Mouse (Mus musculus): ENCODE measurements at regions not wholly inside any gene's neighbourhood (a gene's known extent, or its start where the extent isn't known, plus 50 kb on each side); places are given as distances from the start of the nearest gene placed in this dataset.

DNA sequence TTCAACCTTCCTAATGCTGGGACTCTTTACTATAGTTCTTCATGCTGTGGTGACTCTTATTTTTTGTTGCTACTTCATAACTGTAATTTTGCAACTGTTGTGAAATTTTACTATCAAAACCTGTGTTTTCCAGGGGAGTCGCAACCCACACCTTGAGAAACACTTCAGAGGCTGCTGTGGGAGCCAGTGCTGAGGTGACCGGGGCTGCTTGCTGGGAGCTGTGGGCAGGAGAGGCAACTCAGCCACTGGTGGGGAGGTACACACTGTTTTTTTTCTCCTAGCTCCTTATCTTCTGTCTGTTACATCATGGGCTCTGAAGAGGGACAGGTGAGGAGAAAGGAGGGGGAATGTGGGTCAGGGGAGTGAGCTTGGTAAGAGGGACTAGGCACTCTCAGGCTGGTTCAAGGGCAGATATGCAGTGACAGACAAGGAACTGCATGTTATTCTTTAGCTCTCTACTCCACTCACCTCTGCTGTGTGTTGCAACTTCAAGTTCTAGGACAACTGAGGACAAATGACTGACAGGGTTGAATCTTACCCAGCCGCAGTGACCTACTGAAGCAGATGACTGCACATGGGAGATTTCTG, 62.7 kb upstream of the Hhip start:
- TF ChIP-seq POLR2A (IDR thresholded peaks at IDR 0.05; ENCODE audit: insufficient read depth, low read depth, low read length) (no peak), CTCF (IDR thresholded peaks at IDR 0.05) (no peak)
